Comparison of ENCODE assay signal across 8 mouse cellular contexts in genomic region chr6:29860238-29860637, GRCm38 (mm10). TPM values are rescaled to one million over a fixed set of nuclear protein-coding genes. Genes with fewer than 3 reads are reported as not detected.
DNase-seq lines count a peak whose midpoint lies in the region; ATAC-seq and TF ChIP-seq lines count a peak whose summit lies in the region.

No protein-coding gene starts in this region.

- DNase-seq in embryonic facial prominence, embryonic 11.5 days (ENCODE audit: low spot score): peak; percentile 40
- DNase-seq in embryonic facial prominence, embryonic 10.5 days (ENCODE audit: low spot score): no peak
- peak; percentile 67 for DNase-seq in liver, adult 2 months (ENCODE audit: extremely low read depth, low read depth, low spot score)
- no peak for DNase-seq in ovary, postnatal 36 days (ENCODE audit: low spot score)
- no peak for DNase-seq in adipocyte (ENCODE audit: low spot score)

- H3K79me2 ChIP-seq in liver, adult 2 months (ENCODE audit: control insufficient read depth, insufficient read depth, low read length): peaks cover 5% of the 10 kb centered on the region; the same call in 1 of the 2 replicates

- H3K27me3 ChIP-seq in embryonic facial prominence, embryonic 11.5 days (ENCODE audit: control insufficient read depth, insufficient read depth, low read length): no peaks in the 10 kb centered on the region
- H3K27me3 ChIP-seq in embryonic facial prominence, embryonic 10.5 days (replicated peaks; ENCODE audit: low read depth, poor library complexity, severe bottlenecking): no peaks in the 10 kb centered on the region
- no peaks in the 10 kb centered on the region for H3K27me3 ChIP-seq in liver, adult 2 months (ENCODE audit: control insufficient read depth, insufficient read depth, low read length)
- H3K27me3 ChIP-seq in stomach, embryonic 14.5 days (ENCODE audit: control insufficient read depth, insufficient read depth, low read length): no peaks in the 10 kb centered on the region

- no peak overlapping the region for H3K27ac ChIP-seq in embryonic facial prominence, embryonic 11.5 days (replicated peaks; ENCODE audit: low read depth, low read length)
- no peak overlapping the region for H3K27ac ChIP-seq in embryonic facial prominence, embryonic 10.5 days (replicated peaks)
- H3K27ac ChIP-seq in embryonic fibroblast, embryonic 13.5 days (ENCODE audit: insufficient read depth, low read length): no peak overlapping the region
- H3K27ac ChIP-seq in liver, adult 2 months (replicated peaks; ENCODE audit: insufficient read depth, low read depth, low read length): no peak overlapping the region
- H3K27ac ChIP-seq in stomach, embryonic 14.5 days (ENCODE audit: low read length): no peak overlapping the region

- no peak overlapping the region for H3K4me3 ChIP-seq in embryonic facial prominence, embryonic 11.5 days (ENCODE audit: low read depth, low read length)
- H3K4me3 ChIP-seq in embryonic facial prominence, embryonic 10.5 days: no peak overlapping the region
- H3K4me3 ChIP-seq in embryonic fibroblast, embryonic 13.5 days (ENCODE audit: insufficient read depth, low read length): no peak overlapping the region
- no peak overlapping the region for H3K4me3 ChIP-seq in liver, adult 2 months (ENCODE audit: insufficient read depth, low read depth, low read length)
- no peak overlapping the region for H3K4me3 ChIP-seq in stomach, embryonic 14.5 days (ENCODE audit: low read depth, low read length)

- no peaks in the 10 kb centered on the region for H3K9me3 ChIP-seq in embryonic facial prominence, embryonic 11.5 days (replicated peaks; ENCODE audit: control insufficient read depth, low read length)
- H3K9me3 ChIP-seq in embryonic facial prominence, embryonic 10.5 days: no peaks in the 10 kb centered on the region
- H3K9me3 ChIP-seq in stomach, embryonic 14.5 days (ENCODE audit: control insufficient read depth, low read depth, low read length): no peaks in the 10 kb centered on the region

- no peak overlapping the region for H3K4me2 ChIP-seq in embryonic facial prominence, embryonic 11.5 days (ENCODE audit: low read depth, low read length)
- H3K4me2 ChIP-seq in stomach, embryonic 14.5 days (replicated peaks; ENCODE audit: low read depth, low read length): no peak overlapping the region

- ATAC-seq in embryonic facial prominence, embryonic 11.5 days (replicated peaks; ENCODE audit: insufficient number of reproducible peaks, low FRiP score, low TSS enrichment, low read depth): no peak
- peak; percentile 96 for ATAC-seq in CD4-positive, CD25-positive, alpha-beta regulatory T cell, adult 4 months
- ATAC-seq in stomach, embryonic 14.5 days (ENCODE audit: insufficient number of reproducible peaks, insufficient read depth, low FRiP score, low read depth): peak; percentile 67; the same call in 1 of the 2 replicates

- 84% methylated on average over 3 of the region's 3 CpGs for WGBS in embryonic facial prominence, embryonic 11.5 days
- WGBS in embryonic facial prominence, embryonic 10.5 days: 92% methylated on average over 3 of the region's 3 CpGs
- WGBS in liver, adult 2 months: 95% methylated on average over 3 of the region's 3 CpGs
- WGBS in stomach, embryonic 14.5 days: 94% methylated on average over 3 of the region's 3 CpGs

- H3K9ac ChIP-seq in embryonic facial prominence, embryonic 11.5 days (replicated peaks; ENCODE audit: low read length): no peak overlapping the region
- no peak overlapping the region for H3K9ac ChIP-seq in liver, adult 2 months (ENCODE audit: low read depth, low read length)
- no peak overlapping the region for H3K9ac ChIP-seq in stomach, embryonic 14.5 days (replicated peaks; ENCODE audit: low read depth, low read length)

- peak; percentile 31; the same call in 1 of the 2 replicates for TF ChIP-seq CTCF in embryonic fibroblast, embryonic 13.5 days (IDR thresholded peaks at IDR 0.05; ENCODE audit: borderline replicate concordance, insufficient read depth, low read length)
- TF ChIP-seq CTCF in liver, adult 2 months (IDR thresholded peaks at IDR 0.05; ENCODE audit: low read depth, low read length): peak; percentile 63; the same call in 1 of the 2 replicates

- no peaks in the 10 kb centered on the region for H3K4me1 ChIP-seq in embryonic facial prominence, embryonic 11.5 days (ENCODE audit: control insufficient read depth, insufficient read depth, low read length)
- no peaks in the 10 kb centered on the region for H3K4me1 ChIP-seq in embryonic facial prominence, embryonic 10.5 days
- no peaks in the 10 kb centered on the region for H3K4me1 ChIP-seq in embryonic fibroblast, embryonic 13.5 days (ENCODE audit: control insufficient read depth, insufficient read depth, low read length)
- no peaks in the 10 kb centered on the region; the same call in 1 of the 2 replicates for H3K4me1 ChIP-seq in liver, adult 2 months (ENCODE audit: control insufficient read depth, insufficient read depth, low read length)
- no peaks in the 10 kb centered on the region for H3K4me1 ChIP-seq in stomach, embryonic 14.5 days (ENCODE audit: control insufficient read depth, insufficient read depth, low read length)

- H3K36me3 ChIP-seq in embryonic facial prominence, embryonic 11.5 days (replicated peaks; ENCODE audit: control insufficient read depth, insufficient read depth, low read depth, low read length): no peaks in the 10 kb centered on the region
- H3K36me3 ChIP-seq in embryonic facial prominence, embryonic 10.5 days (replicated peaks): peaks cover 9% of the 10 kb centered on the region; the same call in 1 of the 2 replicates
- H3K36me3 ChIP-seq in liver, adult 2 months (ENCODE audit: control insufficient read depth, insufficient read depth, low read length): peaks cover 2% of the 10 kb centered on the region
- peaks cover 4% of the 10 kb centered on the region; the same call in 1 of the 2 replicates for H3K36me3 ChIP-seq in stomach, embryonic 14.5 days (ENCODE audit: control insufficient read depth, insufficient read depth, low read length)

- TF ChIP-seq POLR2A in embryonic fibroblast, embryonic 13.5 days (IDR thresholded peaks at IDR 0.05; ENCODE audit: low read depth, low read length): no peak
- no peak for TF ChIP-seq POLR2A in liver, adult 2 months (IDR thresholded peaks at IDR 0.05; ENCODE audit: extremely low read depth, insufficient read depth, low read length)

RNA-seq across cellular contexts. Expression of gene Strip2, which starts 56.6 kb away (rescaled TPM):
- polyA plus RNA-seq in embryonic facial prominence, embryonic 11.5 days (2014; fragmentation: Nextera tagmentation; extraction: Ambion mirVana): 0.81 and 1.0 TPM in 2 replicates
- 0.65 and 0.82 TPM in 2 replicates for polyA plus RNA-seq in embryonic facial prominence, embryonic 10.5 days (2016; fragmentation: Nextera tagmentation; extraction: Ambion mirVana)
- polyA plus RNA-seq in CD4-positive, CD25-positive, alpha-beta regulatory T cell, adult 4 months (2017; shearing (Covaris generic)): under 1 TPM; 0.11 to 0.27 TPM
- polyA plus RNA-seq in embryonic fibroblast, embryonic 13.5 days (2011; ENCODE audit: insufficient read length, low read depth, missing spikeins): 0.23 and 0.32 TPM in 2 replicates
- total RNA-seq in liver, adult 2 months (2014; rRNA removed): 0.13 and 0.18 TPM in 2 replicates
- 0.02 and 0.04 TPM in 2 replicates for polyA plus RNA-seq in liver, adult 2 months (2012; rRNA removed)
- polyA plus RNA-seq in stomach, embryonic 14.5 days (2014; fragmentation: Nextera tagmentation; extraction: Ambion mirVana): 0.62 and 1.3 TPM in 2 replicates

Comparison
In these comparisons a context has a peak if more than half of its experiments do, and no peak if none do; other contexts are left out.
1. DNase-seq: peak in embryonic facial prominence, embryonic 11.5 days (single experiment) and liver, adult 2 months (single experiment); none in embryonic facial prominence, embryonic 10.5 days (single experiment), ovary, postnatal 36 days (single experiment) and adipocyte (single experiment).